ENCODE assay signal across 8 mouse cellular contexts in genomic region chr5:138618353-138618752, GRCm38 (mm10). TPM values are rescaled to one million over a fixed set of nuclear protein-coding genes. Genes with fewer than 3 reads are reported as not detected.
DNase-seq lines count a peak whose midpoint lies in the region; ATAC-seq and TF ChIP-seq lines count a peak whose summit lies in the region.

No protein-coding gene starts in this region.

- H3K27me3 ChIP-seq in heart, embryonic 12.5 days (replicated peaks) = no peaks in the 10 kb centered on the region
- H3K27me3 ChIP-seq in E14TG2a.4 (ENCODE audit: insufficient read depth, low read length) = no peaks in the 10 kb centered on the region
- no peaks in the 10 kb centered on the region for H3K27me3 ChIP-seq in forebrain, embryonic 14.5 days (replicated peaks; ENCODE audit: control insufficient read depth, insufficient read depth, low read length)

- peaks cover 49% of the 10 kb centered on the region for H3K36me3 ChIP-seq in heart, embryonic 12.5 days
- peaks cover 35% of the 10 kb centered on the region for H3K36me3 ChIP-seq in E14TG2a.4 (ENCODE audit: insufficient read depth, low read length)
- peaks cover 50% of the 10 kb centered on the region for H3K36me3 ChIP-seq in forebrain, embryonic 14.5 days (ENCODE audit: control insufficient read depth, insufficient read depth, low read length)

- H3K9ac ChIP-seq in heart, embryonic 12.5 days = no peak overlapping the region
- H3K9ac ChIP-seq in forebrain, embryonic 14.5 days (ENCODE audit: low read length) = no peak overlapping the region

- TF ChIP-seq CTCF in E14TG2a.4 (conservative IDR thresholded peaks at IDR 0.05; ENCODE audit: low read length) = peak; percentile 59

- H3K4me2 ChIP-seq in heart, embryonic 12.5 days = peak overlapping the region; percentile 17; the same call in 1 of the 2 replicates
- peak overlapping the region; percentile 54 for H3K4me2 ChIP-seq in forebrain, embryonic 14.5 days (ENCODE audit: low read length)

- ATAC-seq in heart, embryonic 12.5 days (ENCODE audit: insufficient number of reproducible peaks, low FRiP score) = no peak
- ATAC-seq in forebrain, embryonic 14.5 days = no peak

- H3K4me3 ChIP-seq in heart, embryonic 12.5 days = peak overlapping the region; percentile 20; the same call in 1 of the 2 replicates
- H3K4me3 ChIP-seq in E14TG2a.4 (replicated peaks; ENCODE audit: low read length) = peak overlapping the region; percentile 98
- H3K4me3 ChIP-seq in forebrain, embryonic 14.5 days (ENCODE audit: low read depth, low read length) = peak overlapping the region; percentile 48

- WGBS in heart, embryonic 12.5 days = 90% methylated on average over 1 of the region's 1 CpGs
- WGBS in forebrain, embryonic 14.5 days = 92% methylated on average over 1 of the region's 1 CpGs

- H3K9me3 ChIP-seq in heart, embryonic 12.5 days (replicated peaks) = peaks cover 28% of the 10 kb centered on the region
- H3K9me3 ChIP-seq in E14TG2a.4 (ENCODE audit: low read length) = no peaks in the 10 kb centered on the region
- peaks cover 41% of the 10 kb centered on the region for H3K9me3 ChIP-seq in forebrain, embryonic 14.5 days (replicated peaks; ENCODE audit: control insufficient read depth, low read length)

- H3K27ac ChIP-seq in heart, embryonic 12.5 days (ENCODE audit: poor library complexity, severe bottlenecking) = no peak overlapping the region
- no peak overlapping the region for H3K27ac ChIP-seq in forebrain, embryonic 14.5 days (ENCODE audit: low read depth, low read length)

- H3K4me1 ChIP-seq in heart, embryonic 12.5 days (replicated peaks) = 0 out of 2 replicates have a peak, but pooled peaks cover 4% of the 10 kb centered on the region
- peaks cover 19% of the 10 kb centered on the region for H3K4me1 ChIP-seq in E14TG2a.4 (replicated peaks; ENCODE audit: low read depth, low read length)
- peaks cover 3% of the 10 kb centered on the region; the same call in 1 of the 2 replicates for H3K4me1 ChIP-seq in forebrain, embryonic 14.5 days (ENCODE audit: control insufficient read depth, insufficient read depth, low read length)

- DNase-seq in heart, postnatal 4 days = no peak
- no peak for DNase-seq in forebrain, embryonic 14.5 days (ENCODE audit: low spot score)
- DNase-seq in lung, postnatal 36 days = peak; percentile 10
- no peak for DNase-seq in layer of hippocampus, adult 9-11 months
- no peak for DNase-seq in retina, postnatal 1 day
- DNase-seq in right cerebral cortex, adult 18-20 months = no peak

RNA-seq across cellular contexts. Expression of gene Zfp68, which starts 1.2 kb away (rescaled TPM):
- polyA plus RNA-seq in heart, embryonic 12.5 days (2016; fragmentation: Nextera tagmentation; extraction: Ambion mirVana) = 41.8 and 42.2 TPM in 2 replicates
- total RNA-seq in heart, postnatal 4 days (2021) = 10 to 100 TPM; 29.8 to 31.3 TPM
- polyA plus RNA-seq in forebrain, embryonic 14.5 days (2014; fragmentation: Nextera tagmentation; extraction: Ambion mirVana) = 122 and 144 TPM in 2 replicates

RNA-seq across cellular contexts. Expression of gene A430033K04Rik, which starts 4.3 kb away (rescaled TPM):
- polyA plus RNA-seq in heart, embryonic 12.5 days (2016; fragmentation: Nextera tagmentation; extraction: Ambion mirVana) = 7.3 and 8.5 TPM in 2 replicates
- total RNA-seq in heart, postnatal 4 days (2021) = 1 to 10 TPM; 6.6 to 6.8 TPM
- polyA plus RNA-seq in forebrain, embryonic 14.5 days (2014; fragmentation: Nextera tagmentation; extraction: Ambion mirVana) = 12.5 and 19.7 TPM in 2 replicates

RNA-seq across cellular contexts. Expression of gene 1700123K08Rik, which starts 53.8 kb away (rescaled TPM):
- polyA plus RNA-seq in heart, embryonic 12.5 days (2016; fragmentation: Nextera tagmentation; extraction: Ambion mirVana) = not detected in 2 replicates
- not detected for total RNA-seq in heart, postnatal 4 days (2021)
- polyA plus RNA-seq in forebrain, embryonic 14.5 days (2014; fragmentation: Nextera tagmentation; extraction: Ambion mirVana) = not detected in 2 replicates

Comparison
In these comparisons a context has a peak if more than half of its experiments do, and no peak if none do; other contexts are left out.
1. H3K4me3 ChIP-seq: peak in every context shown above with its lines; median percentile 98 in E14TG2a.4; 48 in forebrain, embryonic 14.5 days; 20 in heart, embryonic 12.5 days.